In the genomic region with DNA sequence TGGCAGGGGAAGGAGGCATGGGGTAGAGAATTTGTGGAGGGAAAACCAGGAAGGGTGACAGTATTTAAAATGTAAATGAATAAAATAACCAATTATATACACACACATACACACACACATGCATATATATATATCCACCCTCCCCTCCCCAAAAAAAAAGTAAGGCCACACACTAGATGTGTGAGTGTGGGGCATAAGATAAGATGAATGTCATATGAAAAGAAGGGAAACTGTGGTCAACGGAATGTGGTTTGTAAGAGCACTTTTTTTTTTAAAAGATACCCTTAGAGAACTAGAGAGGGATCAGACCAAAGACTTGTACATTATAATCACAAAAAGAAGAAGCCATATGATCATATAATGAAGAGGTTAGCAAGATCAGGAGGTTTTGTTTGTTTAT, we compare ENCODE assay signal across 18 mouse cellular contexts.
"Had no signal": no experiment of that assay in that cellular context is flagged by ENCODE, and none has a peak within 500 bp of the region (broad histone marks: within the 10 kb centered on the region; RNA-seq: fewer than 3 reads in every experiment).

No protein-coding gene starts in this region.

- H3K4me3 ChIP-seq: midbrain, embryonic 10.5 days; midbrain, embryonic 12.5 days; myocyte; neural tube, embryonic 12.5 days had no signal

- H3K4me1 ChIP-seq: midbrain, embryonic 10.5 days; midbrain, embryonic 12.5 days; neural tube, embryonic 12.5 days had no signal

- ATAC-seq: midbrain, embryonic 16.5 days had no signal

- H3K36me3 ChIP-seq: midbrain, embryonic 10.5 days; midbrain, embryonic 12.5 days; neural tube, embryonic 12.5 days had no signal

- H3K9me3 ChIP-seq: midbrain, embryonic 10.5 days; midbrain, embryonic 12.5 days; neural tube, embryonic 12.5 days had no signal

- H3K9ac ChIP-seq: lung, embryonic 14.5 days; midbrain, embryonic 12.5 days; neural tube, embryonic 12.5 days had no signal

- H3K4me2 ChIP-seq: lung, embryonic 14.5 days; midbrain, embryonic 12.5 days; neural tube, embryonic 12.5 days had no signal

- DNase-seq: lung, adult 18-20 months; lung, embryonic 14.5 days; lung, postnatal 10 days; lung, postnatal 4 days; midbrain, embryonic 14.5 days; retina, postnatal 1 day; right cerebral cortex, adult 18-20 months; right cerebral cortex, postnatal 25 days; right cerebral cortex, postnatal 4 days; spleen, adult 18-20 months; thymus, adult 18-20 months; thymus, postnatal 14 days; thymus, postnatal 36 days had no signal

- H3K27ac ChIP-seq: midbrain, embryonic 10.5 days; midbrain, embryonic 12.5 days; neural tube, embryonic 12.5 days had no signal

- H3K27me3 ChIP-seq: midbrain, embryonic 12.5 days; neural tube, embryonic 12.5 days had no signal
